Mouse (Mus musculus): Measurements from ENCODE around the gene Rasa1.

DNA sequence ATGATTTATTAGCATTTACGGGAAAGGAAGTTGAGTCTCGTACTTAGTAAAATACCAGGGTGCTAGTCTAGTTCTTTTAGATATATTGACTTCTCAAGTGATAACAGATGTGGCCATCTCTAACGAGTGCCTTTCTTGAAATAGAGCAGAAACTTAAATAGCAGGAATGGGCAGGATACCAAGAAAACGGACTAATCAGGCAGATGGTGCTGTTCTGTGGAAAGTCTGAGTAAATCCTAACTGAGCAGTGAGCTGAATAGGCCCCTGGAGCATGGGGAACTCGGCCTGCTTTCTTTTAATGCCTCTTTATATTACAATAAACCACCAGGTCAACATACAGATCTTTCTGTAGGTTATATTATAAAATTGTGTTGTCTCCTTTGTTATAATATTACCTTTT, 22.0 kb upstream of the Rasa1 start:
- TF ChIP-seq CTCF (IDR thresholded peaks at IDR 0.05; ENCODE audit: low read depth, low read length) = no peak
- TF ChIP-seq POLR2A (IDR thresholded peaks at IDR 0.05; ENCODE audit: extremely low read depth, insufficient read depth, low read length) = no peak

Data from liver, adult 2 months (tissue).